Mouse (Mus musculus) v-Abl transformed pro-B cells (cell line): ENCODE data around the gene Agpat3.

Source experiments
- in situ Hi-C, 2 experiments: fragments of 400-800 bp; cut with MboI; formaldehyde crosslinking; loops; one replicate each; pipeline ENCODE4 v1.15.1; 2025; ENCODE audit not compliant: unreplicated experiment in 2 of 2

Gene Agpat3

DNA sequence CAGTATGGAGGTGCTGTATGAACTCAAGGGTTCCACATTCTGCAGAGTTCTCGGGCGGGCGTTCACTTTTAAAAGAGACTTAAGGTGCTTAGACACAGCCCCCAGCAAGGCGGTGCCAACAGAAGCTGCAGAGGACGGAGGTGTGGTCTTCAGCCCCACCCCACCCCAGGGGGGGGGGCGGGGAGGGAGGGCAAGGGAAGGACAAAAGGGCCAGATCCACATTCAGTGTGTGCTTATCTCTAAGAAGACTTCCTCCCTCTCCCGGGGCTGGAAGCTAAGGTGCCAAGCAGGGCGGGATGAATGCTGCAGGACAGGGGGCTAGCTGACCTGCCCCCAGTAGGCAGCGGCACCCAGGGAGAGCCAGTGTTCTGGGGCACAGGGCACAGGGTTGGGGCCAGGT is 79.4 kb downstream of the Agpat3 start:
- in situ Hi-C loops = no loop called here

DNA sequence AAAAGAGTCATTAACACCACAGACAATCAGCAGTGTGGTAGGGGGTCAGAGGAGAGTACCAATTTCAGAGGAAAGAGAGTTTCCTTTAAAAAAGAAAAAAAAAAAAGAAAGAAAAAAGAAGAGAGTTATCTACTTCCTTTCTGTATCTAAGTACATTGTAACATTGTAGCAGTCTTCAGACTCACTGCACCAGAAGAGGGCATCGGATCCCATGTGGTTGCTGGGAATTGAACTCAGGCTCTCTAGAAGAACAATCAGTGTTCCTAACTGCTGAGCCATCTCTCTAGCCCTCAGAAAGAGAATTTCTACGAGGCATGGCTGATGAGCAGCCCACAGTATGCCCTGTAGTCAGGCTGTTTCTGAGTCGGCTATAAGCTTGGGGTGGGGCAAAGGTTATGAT is 86.4 kb downstream of the Agpat3 start:
- in situ Hi-C loops = no loop called here

DNA sequence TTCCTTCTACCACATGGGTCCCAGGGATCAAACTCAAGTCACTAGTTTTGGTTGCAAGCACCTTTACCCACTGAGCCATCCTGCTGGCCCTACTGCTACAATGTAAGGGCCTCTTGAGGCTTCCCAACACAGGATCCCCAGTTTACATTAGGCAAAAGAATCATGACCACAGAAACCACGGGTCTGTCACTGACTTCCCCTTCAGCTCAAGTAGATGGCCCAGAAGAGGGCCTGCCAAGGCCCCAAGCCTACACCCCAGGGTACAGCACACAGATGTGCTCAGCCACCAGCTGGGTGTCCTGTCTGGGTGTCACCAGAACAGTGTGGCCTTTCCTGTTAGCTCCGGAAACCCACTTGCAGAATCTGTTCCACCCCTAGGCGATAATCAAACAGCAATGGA is 87.6 kb downstream of the Agpat3 start:
- in situ Hi-C loops = no loop called here

DNA sequence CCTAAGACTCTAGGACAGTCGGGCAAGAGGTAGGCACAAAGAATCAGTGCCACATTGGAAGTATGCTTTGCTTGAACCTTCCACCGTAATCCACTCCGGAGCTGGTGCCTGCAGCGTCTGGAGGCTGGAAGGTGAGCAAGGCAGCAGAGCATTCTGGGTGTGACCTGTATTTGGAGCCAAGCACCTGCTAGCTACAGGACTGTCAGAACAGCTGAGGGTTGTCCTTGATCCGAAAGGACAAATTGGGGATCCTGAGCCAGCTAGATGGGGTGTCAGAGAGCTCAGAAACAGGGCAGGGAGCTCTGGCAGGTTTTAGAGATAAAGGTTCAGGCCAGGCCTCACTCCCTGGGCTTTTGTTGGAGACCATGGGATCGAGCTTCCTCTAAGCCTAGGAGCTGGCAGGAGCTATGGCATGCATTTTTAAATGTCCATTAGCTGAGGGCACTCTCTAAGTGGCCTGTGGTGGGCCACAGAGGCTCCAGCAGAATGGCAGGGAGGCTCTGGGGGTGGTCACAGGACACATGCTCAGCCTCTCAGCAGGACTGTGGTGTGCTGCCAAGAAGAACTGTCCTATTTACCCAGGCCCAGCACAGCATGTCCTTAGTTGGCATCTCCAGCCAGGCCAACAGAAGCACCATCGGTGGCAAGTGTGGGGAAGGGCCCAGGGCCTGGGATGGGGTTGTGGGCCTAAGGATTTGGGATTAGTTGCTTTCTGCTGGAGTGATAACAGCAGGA is 91.2 kb downstream of the Agpat3 start:
- in situ Hi-C loops = no loop called here

DNA sequence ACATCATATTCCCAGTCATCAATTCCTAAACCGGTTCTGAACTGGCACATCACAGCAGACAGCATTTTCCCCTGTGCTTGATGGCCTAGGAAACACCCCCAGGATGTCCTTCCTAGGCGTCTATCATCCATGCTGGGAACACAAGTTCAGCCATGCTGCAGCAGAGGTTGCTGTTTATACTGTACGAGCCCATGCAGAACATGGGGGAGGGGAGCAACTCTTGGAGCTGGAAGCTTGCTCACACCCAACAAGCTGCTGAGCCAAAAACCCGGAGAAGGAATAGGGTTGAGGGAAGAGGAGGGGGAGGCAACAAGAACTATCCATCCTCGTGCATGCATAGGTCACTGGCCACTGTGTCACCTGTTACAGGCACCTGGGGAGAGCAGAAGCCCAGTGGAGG is 92.0 kb downstream of the Agpat3 start:
- in situ Hi-C loops = no loop called here

DNA sequence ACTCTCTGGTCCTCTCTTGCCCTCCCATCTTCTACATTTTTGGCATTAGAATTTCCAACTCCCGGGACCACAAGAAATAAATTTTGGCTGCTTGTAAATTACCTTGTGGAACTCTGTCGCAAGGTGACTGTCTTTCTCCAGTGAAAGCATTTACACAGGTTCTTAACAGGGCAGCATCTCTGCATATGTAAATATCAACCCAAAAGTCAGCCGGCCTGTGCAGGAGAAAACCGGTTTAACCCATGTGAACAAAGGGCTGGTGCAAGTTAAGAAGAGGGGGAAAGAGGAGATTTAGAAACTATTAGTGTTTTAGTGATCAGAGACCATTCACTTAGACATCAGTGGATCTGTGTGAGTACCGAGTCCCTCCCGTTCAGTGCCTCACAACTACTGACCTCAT is 92.6 kb downstream of the Agpat3 start:
- in situ Hi-C loops = no loop called here

DNA sequence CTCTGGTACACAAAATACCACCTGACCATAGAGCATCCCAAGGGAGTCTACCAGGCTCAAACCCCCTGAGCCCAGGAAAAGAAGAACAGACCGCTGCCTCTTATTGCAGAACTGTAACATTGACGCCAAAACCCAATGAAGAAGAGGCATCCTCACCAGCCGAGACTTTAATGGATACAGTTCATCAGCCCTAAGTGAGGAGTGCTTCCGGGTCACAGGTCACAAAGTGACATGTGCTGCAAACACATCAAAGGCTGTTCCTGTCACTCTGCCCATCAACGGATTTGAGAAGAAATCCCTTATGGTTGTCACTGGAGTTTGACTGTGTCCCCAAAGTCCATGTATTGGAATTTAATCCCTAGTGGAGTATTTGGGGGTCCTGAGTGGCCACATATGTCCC is 93.1 kb downstream of the Agpat3 start:
- in situ Hi-C loops = no loop called here

DNA sequence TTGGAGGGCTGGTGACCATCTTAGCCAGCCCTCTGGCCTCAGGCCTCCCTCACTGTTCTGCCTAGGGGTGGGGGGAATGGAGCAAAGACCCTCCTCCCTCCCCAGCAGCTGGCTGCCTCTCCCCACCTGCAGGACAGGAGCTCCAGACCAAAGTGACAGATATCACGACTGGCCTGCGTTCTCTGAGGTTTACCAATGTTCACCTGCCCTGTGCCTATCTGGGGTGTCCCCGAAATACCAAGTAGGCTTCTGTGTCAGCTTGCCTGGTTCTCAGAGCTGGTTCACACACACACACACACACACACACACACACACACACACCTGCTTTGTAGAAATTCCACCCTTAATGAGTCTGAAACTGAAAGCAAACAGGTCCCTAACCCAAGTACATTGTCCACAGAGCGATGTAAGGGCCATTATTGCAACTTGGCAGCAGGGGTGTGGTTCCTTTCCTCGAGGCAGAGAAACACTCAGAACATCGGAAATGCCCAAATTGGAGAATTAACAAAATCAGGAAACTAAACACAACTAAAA is 94.1 kb downstream of the Agpat3 start:
- in situ Hi-C loops = no loop called here

DNA sequence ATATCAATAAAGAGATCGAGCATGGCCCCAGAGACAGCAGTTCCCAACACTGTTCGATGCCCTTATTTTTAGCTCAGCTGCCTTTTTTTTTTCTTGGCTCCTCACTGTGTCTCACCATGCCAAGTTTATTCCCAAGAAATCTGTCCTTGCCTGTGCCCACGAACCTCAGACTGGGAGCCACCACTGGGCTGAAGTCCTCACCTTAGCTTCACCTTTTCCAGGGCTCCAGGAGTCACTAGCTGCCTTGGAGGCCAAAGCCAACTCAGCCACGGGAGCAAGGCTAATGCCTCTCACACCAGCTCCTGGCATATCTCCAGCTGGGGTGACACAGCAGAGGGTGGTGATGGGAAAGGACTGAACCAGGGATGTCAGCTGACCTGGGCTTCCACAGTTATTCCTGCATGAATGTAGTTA is 96.6 kb downstream of the Agpat3 start:
- in situ Hi-C loops = no loop called here

DNA sequence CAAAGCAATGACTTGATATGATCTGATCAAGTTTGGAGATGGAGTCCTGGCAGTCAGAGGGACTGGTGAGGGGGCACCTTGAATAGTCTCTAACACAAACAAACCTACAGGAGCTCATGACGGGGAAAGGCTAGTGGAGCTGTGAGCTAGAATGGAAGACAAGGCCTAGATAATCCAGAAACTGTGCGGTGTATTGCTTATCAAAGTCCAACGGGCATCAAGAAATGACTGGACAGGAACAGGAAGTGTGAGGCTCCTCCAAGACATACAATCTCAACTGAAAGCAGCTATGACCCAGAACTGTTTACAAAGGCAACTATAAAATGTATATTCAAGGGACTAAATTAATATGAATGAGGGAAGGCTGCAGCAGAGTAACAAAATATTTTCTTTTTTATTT is 105.1 kb downstream of the Agpat3 start:
- in situ Hi-C loops = no loop called here

DNA sequence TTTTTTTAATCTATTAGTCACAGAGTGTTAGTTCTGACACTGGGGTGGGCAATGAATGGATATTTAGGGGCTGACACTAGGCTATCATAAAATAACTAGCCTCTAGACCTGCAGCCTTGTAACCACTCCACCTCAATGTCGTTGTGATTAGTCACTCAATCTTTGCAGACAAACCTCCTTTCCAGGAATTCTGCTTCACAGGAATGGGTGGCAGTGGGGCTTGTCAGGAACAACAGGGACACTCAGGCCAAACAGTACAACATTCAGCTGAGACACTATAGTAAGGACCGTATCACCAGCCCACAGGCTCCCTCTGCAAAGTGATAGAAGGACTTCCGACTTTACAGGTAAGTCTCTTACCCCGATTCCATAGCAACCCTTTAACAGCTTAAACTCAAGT is 105.6 kb downstream of the Agpat3 start:
- in situ Hi-C loops = no loop called here

DNA sequence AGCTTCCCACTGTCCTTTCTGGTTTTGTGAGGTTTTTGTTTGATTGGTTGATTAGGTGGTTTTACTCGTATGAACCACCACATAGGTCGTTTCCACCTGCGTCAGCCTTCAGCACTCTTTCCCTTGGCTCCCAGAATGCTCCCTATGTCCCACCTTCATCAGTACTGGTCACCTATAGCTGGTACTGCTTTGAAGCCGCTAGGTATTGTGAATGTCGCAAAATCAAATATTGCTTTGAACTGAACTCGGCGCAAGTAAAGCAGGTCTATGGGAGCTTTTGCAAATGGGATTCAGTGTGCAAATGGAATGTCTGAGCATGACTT is 107.1 kb downstream of the Agpat3 start:
- in situ Hi-C loops = no loop called here

DNA sequence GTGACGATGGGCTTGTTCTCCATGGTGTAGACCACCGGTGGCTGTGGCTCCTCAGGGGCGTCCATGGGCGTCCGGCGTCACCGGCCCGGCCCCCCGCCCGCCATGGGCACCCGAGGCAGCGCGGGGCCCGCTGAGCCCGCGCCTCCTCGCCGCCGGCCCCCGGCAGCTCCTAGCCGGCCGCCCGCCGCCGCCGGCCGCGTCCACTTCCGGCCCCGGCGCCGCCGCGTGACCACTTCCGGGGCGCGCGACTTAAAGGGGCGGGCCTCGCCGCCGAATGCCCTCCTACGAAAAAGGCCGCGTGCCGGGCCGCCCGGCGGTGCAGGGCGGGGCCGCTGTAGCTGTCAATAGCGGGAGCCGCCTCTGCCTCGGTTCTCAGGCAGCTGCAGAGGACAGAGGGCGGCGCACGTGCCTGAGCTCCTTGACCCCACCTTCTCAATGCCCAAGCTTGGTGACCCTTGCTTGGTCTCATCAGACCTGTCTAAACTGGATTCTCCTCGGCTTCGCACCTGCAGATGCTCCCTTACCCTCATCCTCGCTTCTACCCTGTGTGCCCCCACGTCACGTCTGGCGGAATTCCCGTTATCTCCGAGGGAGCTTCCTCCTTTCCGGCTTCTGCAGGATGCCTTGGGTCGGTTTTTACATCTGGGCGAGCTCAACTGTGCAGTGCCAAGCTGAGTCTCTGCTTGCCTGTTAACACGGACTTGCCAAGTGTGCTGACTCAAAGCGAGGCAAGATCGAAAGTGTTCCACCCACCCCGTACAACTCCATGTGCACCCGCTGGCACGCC is 107.7 kb downstream of the Agpat3 start, which contains the start of gene Trappc10:
TSS of gene Trappc10 (minus strand) at position 204 of the 787 bp plus-strand sequence.
- in situ Hi-C loops = no loop called here

DNA sequence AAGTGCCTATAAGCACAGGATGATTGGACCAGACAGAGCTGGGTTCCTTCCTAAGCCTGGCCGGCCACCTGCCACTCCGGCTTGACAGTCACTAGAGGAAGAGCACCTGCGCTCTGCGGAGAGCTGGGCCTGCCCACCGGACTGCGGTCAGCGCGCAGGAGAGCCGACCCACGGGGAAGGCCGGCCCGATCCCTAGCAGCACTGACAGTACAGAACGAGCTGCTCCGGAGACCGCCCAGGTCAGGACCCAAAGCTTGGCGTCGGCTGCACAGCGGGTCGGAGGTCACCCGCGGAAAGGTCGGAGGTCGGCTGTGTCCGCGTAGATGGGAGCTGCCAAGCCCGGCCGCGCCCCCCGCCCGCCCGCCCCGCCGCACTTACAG is 108.2 kb downstream of the Agpat3 start:
- in situ Hi-C loops = no loop called here

DNA sequence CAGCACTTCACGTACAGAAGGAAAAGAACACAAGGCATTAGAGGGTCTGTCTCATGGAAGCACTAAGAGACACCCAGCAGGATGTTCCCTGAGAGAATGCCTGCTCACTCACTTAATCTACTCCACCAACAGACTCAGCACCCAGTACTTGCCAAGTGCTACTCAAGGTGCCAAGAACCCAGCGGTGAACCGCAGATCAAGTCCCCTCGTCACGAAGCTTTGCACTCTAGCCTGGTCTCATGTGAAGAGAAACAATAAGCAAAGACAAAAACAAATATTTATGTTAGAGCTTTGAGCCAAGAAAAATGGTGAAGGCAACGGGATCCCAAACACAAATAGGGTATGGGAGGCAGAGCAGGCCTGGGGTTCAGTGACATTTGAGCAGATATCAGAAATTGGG is 113.4 kb downstream of the Agpat3 start:
- in situ Hi-C loops = no loop called here

DNA sequence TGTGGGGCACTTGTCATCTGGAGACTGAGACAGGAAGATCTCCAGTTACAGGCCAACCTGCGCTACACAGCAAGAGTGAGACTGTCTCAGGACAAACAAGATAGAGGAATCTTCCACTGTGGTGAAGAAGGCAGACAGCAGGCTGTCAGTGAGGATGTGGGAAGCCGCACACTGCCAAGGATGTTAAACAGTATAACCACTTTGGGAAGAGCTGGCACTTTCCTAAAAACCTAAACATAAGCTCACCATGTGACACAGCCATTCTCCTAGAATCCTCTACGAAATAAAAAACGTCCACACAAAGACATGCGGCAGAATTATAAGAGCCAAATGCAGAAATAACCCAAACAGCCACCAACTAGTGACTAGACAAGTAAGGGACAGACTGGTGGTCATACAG is 114.0 kb downstream of the Agpat3 start:
- in situ Hi-C loops = no loop called here

DNA sequence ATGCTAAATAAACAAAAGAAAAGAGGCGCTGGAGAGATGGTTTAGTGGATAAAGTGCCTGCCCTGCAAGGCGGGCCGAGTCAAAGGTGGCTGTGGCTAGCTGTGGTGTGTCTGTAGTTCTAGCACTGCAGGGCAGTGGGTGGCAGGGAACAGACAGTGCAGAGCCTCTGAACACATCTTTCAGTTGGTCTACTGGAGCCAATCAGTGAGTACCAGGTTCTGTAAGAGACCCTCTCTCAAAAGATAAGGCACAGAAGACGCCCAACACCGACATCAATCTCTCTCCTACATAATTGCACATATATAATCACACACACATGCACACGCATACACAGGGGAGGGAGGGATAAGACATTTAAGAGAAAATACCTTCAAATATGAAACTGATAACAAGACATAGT is 114.5 kb downstream of the Agpat3 start:
- in situ Hi-C loops = no loop called here

DNA sequence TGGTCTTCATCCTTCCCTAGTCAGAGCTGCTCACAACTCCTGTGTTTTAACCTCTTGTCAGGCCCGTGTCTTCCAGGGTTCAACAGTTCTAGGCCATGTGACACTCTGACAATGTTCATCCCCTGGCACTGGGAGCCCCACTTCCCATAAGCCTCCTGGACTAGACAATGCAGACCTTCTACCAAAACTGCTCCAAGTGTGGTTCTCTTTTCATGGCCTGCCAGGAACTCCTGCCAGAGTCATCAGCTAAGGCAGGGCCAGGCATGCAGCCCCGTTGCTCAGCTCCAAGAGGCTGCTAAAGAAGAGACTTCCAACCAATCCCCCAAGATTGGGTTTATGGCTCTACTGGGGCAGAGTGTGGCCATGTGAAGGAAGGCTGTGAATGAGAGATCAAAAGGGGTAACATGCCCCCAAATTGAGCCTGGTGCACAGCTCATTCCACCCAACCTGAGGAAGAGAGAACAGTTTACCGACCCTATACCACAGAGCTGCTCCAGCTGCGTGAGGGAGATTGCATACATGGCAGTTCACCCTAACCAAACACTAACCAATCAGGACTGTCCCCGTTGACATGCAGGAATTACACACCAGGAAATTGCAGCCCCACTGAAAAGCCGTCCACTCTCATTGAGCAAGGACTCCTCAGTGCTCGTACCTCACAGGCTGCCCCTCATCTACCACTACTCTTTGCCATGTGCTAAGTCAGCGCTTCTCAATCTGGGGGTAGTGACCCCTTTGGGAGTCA is 115.2 kb downstream of the Agpat3 start:
- in situ Hi-C loops = no loop called here

DNA sequence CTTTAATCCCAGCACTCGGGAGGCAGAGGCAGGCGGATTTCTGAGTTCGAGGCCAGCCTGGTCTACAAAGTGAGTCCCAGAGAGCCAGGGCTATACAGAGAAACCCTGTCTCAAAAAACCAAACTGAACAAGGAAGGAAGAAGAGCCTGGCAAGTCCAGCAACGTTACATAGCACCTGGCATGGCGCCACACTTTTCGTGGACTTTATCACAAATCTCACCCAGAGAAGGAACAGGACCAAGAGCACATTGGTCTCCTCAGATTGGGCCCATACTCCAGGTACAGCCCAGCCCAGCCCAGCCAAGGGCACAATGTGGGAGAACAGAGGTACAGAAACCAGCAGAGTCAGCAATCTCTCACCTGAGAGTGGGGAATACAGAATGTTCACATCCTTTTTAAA is 118.5 kb downstream of the Agpat3 start:
- in situ Hi-C loops = no loop called here

DNA sequence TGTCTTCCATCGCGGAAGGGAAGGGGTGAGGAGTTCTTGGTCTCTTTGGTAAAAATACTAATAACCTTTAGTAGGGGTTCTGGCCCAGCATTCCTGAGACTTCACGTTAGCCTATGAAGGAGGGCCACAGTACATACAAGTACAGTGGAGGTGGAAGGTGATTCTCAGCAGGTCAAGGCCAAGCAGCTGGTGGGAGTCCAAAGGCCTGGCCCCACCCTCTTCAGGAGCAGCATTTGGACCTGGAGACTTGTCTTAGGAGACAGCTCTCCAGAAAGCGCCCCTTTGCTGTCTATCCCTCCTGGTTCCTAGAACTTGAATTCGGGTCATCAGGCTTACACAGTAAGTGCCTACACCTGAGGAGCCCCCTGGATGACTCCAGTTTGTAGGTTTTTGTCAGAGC is 119.1 kb downstream of the Agpat3 start:
- in situ Hi-C loops = no loop called here

DNA sequence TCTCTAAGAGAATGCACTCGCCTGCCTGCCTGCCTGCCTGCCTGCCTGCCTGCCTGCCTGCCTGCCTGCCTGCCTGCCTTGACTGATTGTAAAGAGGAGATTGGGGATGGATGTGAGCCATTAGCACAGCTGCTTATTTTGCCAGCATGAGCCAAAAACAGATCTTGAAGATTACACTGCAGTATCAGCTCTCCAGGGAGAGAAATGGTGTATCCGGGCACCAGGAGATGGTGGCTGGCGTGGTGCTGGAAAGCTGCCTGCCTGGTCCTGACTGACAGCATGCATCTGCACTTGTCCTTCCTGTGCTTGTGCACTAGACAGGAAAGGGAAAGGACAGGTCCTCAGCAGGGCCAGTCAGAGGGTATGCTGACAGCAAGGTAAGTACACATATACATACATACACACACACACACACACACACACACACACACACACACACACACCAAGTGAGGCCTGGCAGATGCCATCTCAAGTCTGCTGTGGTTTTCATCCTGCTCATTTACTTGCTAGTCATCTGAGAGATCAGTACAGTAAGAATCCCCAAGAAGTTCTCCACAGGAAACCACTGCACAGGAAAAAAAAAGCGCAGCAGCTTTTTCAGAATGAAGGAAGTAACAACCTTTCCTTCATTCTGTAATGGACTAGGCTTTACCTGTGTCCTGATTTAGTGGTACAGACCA is 119.8 kb downstream of the Agpat3 start:
- in situ Hi-C loops = no loop called here
